8 mouse cellular contexts compared by ENCODE assay signal in the genomic region with DNA sequence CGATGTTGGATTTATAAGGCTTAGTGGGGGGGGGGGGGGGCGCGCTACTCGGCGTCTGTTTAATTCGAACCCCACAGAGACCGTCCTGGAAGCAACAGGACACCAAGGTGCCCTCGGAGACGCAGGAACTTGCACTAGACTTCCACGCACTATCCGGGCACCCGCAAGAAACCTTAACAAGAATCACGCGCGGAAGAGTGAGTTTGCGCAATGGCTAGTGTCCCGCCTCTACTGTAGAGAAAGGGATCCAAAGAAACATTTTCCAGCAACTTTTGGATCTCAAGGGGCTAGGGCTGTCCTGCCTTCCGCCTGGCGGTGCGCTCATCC. TPM values are rescaled to one million over a fixed set of nuclear protein-coding genes. Genes with fewer than 3 reads are reported as not detected.
DNase-seq lines count a peak whose midpoint lies in the region; ATAC-seq and TF ChIP-seq lines count a peak whose summit lies in the region.

No protein-coding gene starts in this region.

- no peak for ATAC-seq in liver, embryonic 12.5 days
- ATAC-seq in stomach, postnatal 0 days (ENCODE audit: low FRiP score, low TSS enrichment) = peak; percentile 10; the same call in 1 of the 2 replicates
- ATAC-seq in activated CD4-positive, CD25-positive, alpha-beta regulatory T cell, adult 4 months = no peak

- no peak overlapping the region for H3K9ac ChIP-seq in liver, embryonic 12.5 days
- peak overlapping the region; percentile 78 for H3K9ac ChIP-seq in stomach, postnatal 0 days (ENCODE audit: low read length)

- no peak for TF ChIP-seq POLR2A in spleen, adult 2 months (IDR thresholded peaks at IDR 0.05; ENCODE audit: low read depth, low read length)

- peak overlapping the region; percentile 49 for H3K4me3 ChIP-seq in spleen, adult 2 months (ENCODE audit: extremely low read depth, insufficient read depth, insufficient read length)
- H3K4me3 ChIP-seq in liver, embryonic 12.5 days = peak overlapping the region; percentile 61
- peak overlapping the region; percentile 69 for H3K4me3 ChIP-seq in stomach, postnatal 0 days (ENCODE audit: low read depth, low read length)

- no peaks in the 10 kb centered on the region for H3K36me3 ChIP-seq in spleen, adult 2 months (ENCODE audit: control insufficient read depth, insufficient read depth, low read length)
- H3K36me3 ChIP-seq in liver, embryonic 12.5 days = no peaks in the 10 kb centered on the region
- no peaks in the 10 kb centered on the region for H3K36me3 ChIP-seq in stomach, postnatal 0 days (ENCODE audit: control insufficient read depth, insufficient read depth, low read length)

- no peaks in the 10 kb centered on the region for H3K9me3 ChIP-seq in liver, embryonic 12.5 days (replicated peaks)
- H3K9me3 ChIP-seq in stomach, postnatal 0 days (ENCODE audit: control insufficient read depth, low read length) = no peaks in the 10 kb centered on the region

- peak overlapping the region; percentile 80 for H3K4me2 ChIP-seq in liver, embryonic 12.5 days
- peak overlapping the region; percentile 100 for H3K4me2 ChIP-seq in stomach, postnatal 0 days (replicated peaks; ENCODE audit: low read depth)

- WGBS in spleen, adult 2 months = 3% methylated on average over 20 of the region's 20 CpGs
- 11% methylated on average over 20 of the region's 20 CpGs for WGBS in liver, embryonic 12.5 days (ENCODE audit: insufficient replicate concordance)
- 3% methylated on average over 18 of the region's 20 CpGs for WGBS in stomach, postnatal 0 days

- peaks cover 8% of the 10 kb centered on the region for H3K27me3 ChIP-seq in spleen, adult 2 months (ENCODE audit: control insufficient read depth, insufficient read depth, low read length)
- peaks cover 47% of the 10 kb centered on the region for H3K27me3 ChIP-seq in liver, embryonic 12.5 days (replicated peaks)
- H3K27me3 ChIP-seq in stomach, postnatal 0 days (ENCODE audit: control insufficient read depth, insufficient read depth, low read length) = no peaks in the 10 kb centered on the region

- TF ChIP-seq CTCF in spleen, adult 2 months (IDR thresholded peaks at IDR 0.05; ENCODE audit: extremely low read depth, insufficient read depth, insufficient read length, insufficient replicate concordance) = no peak
- TF ChIP-seq CTCF in stomach, postnatal 0 days (IDR thresholded peaks at IDR 0.05; ENCODE audit: low read depth) = peak; percentile 32

- peak; percentile 24 for DNase-seq in gastrocnemius, adult 18-20 months (ENCODE audit: low spot score)
- no peak for DNase-seq in gastrocnemius, adult 8-10 months (ENCODE audit: low spot score in 2 of 2)
- DNase-seq in spleen, adult 2 months (ENCODE audit: low read depth in 1 of 2, low spot score in 2 of 2) = no peak
- no peak for DNase-seq in spleen, postnatal 10 days (ENCODE audit: low spot score in 2 of 2)
- no peak for DNase-seq in stomach, postnatal 0 days (ENCODE audit: low spot score)
- DNase-seq in adrenal gland, adult 8-10 months = no peak

- H3K27ac ChIP-seq in spleen, adult 2 months (ENCODE audit: insufficient read depth, low read length) = peak overlapping the region; percentile 69
- 0 out of 2 replicates have a peak overlapping the region, but pooled peaks have one; percentile 25 for H3K27ac ChIP-seq in liver, embryonic 12.5 days
- no peak overlapping the region for H3K27ac ChIP-seq in stomach, postnatal 0 days (replicated peaks)

- H3K4me1 ChIP-seq in spleen, adult 2 months (ENCODE audit: control insufficient read depth, insufficient read depth, insufficient read length) = peaks cover 7% of the 10 kb centered on the region
- H3K4me1 ChIP-seq in liver, embryonic 12.5 days = peaks cover 12% of the 10 kb centered on the region
- no peaks in the 10 kb centered on the region for H3K4me1 ChIP-seq in stomach, postnatal 0 days (replicated peaks; ENCODE audit: control insufficient read depth, insufficient read depth)

- no peak for TF ChIP-seq EP300 in stomach, postnatal 0 days (optimal IDR thresholded peaks at IDR 0.05)

RNA-seq across cellular contexts. Expression of gene Tns3, which starts 40.5 kb away (rescaled TPM):
- total RNA-seq in gastrocnemius, adult 18-20 months (2021) = 1 to 10 TPM; 6.6 to 7.9 TPM
- 1 to 10 TPM; 4.4 to 8.4 (median 6.1) TPM for total RNA-seq in gastrocnemius, adult 8-10 months (2022)
- 39.4 and 39.7 TPM in 2 replicates for polyA plus RNA-seq in spleen, adult 2 months (2012; rRNA removed)
- polyA plus RNA-seq in liver, embryonic 12.5 days (2016; fragmentation: Nextera tagmentation; extraction: Ambion mirVana) = 6.7 and 7.3 TPM in 2 replicates
- polyA plus RNA-seq in stomach, postnatal 0 days (2015; fragmentation: Nextera tagmentation; extraction: Ambion mirVana) = 10.4 and 10.5 TPM in 2 replicates
- under 1 TPM; 0.06 to 0.09 TPM for polyA plus RNA-seq in activated CD4-positive, CD25-positive, alpha-beta regulatory T cell, adult 4 months (2017; shearing (Covaris generic))
- 100 to 1,000 TPM in 1 of 4 experiments, 10 to 100 TPM in 3; 52.3 to 101 (median 81.1) TPM for total RNA-seq in adrenal gland, adult 8-10 months (2022)
